Mouse (Mus musculus): ENCODE results near the gene Patj.

Gene Patj

GRCm38 (mm10) chr4:98635140-98635837, 239.7 kb downstream of the Patj start:
- in situ Hi-C loops (cut with MboI, MseI): loop anchor here (5.0 to 25.0 kb wide), 3 partner anchors 60 to 1252 kb away; no protein-coding TSS in a partner anchor

- in situ Hi-C loops (cut with MboI, MseI): loop anchor here (5.0 to 25.0 kb wide), 3 partner anchors 56 to 1249 kb away; no protein-coding TSS in a partner anchor
These were observed 243.1 kb downstream of the Patj start for GRCm38 (mm10) chr4:98638731-98639130.

GRCm38 (mm10) chr4:98653650-98654049, 258.1 kb downstream of the Patj start:
- in situ Hi-C loops (cut with MboI, MseI): no loop called here

- in situ Hi-C loops (cut with MboI, MseI): no loop called here
These were observed 258.8 kb downstream of the Patj start for GRCm38 (mm10) chr4:98654419-98654821.

- in situ Hi-C loops (cut with MboI, MseI): no loop called here
These were observed 261.2 kb downstream of the Patj start for GRCm38 (mm10) chr4:98656759-98657158.

- in situ Hi-C loops (cut with MboI, MseI): no loop called here
These were observed 263.4 kb downstream of the Patj start for GRCm38 (mm10) chr4:98659032-98659431.

- in situ Hi-C loops (cut with MboI, MseI): no loop called here
These were observed 264.9 kb downstream of the Patj start for GRCm38 (mm10) chr4:98660534-98660933.

GRCm38 (mm10) chr4:98665884-98666283, 270.3 kb downstream of the Patj start:
- in situ Hi-C loops (cut with MboI, MseI): no loop called here

- in situ Hi-C loops (cut with MboI, MseI): no loop called here
These were observed 270.9 kb downstream of the Patj start for GRCm38 (mm10) chr4:98666451-98666850.

- in situ Hi-C loops (cut with MboI, MseI): no loop called here
These were observed 271.4 kb downstream of the Patj start for GRCm38 (mm10) chr4:98667009-98667408.

- in situ Hi-C loops (cut with MboI, MseI): loop anchor here in 1 of 2 experiments (25.0 kb wide), 1 partner anchor 315 kb away; no protein-coding TSS in a partner anchor
These were observed 281.9 kb downstream of the Patj start for GRCm38 (mm10) chr4:98677506-98677905.

- in situ Hi-C loops (cut with MboI, MseI): loop anchor here in 1 of 2 experiments (25.0 kb wide), 1 partner anchor 324 kb away; no protein-coding TSS in a partner anchor
These were observed 291.2 kb downstream of the Patj start for GRCm38 (mm10) chr4:98686678-98687267.

GRCm38 (mm10) chr4:98688116-98688515, 292.5 kb downstream of the Patj start:
- in situ Hi-C loops (cut with MboI, MseI): loop anchor here in 1 of 2 experiments (25.0 kb wide), 1 partner anchor 326 kb away; no protein-coding TSS in a partner anchor

- in situ Hi-C loops (cut with MboI, MseI): loop anchor here in 1 of 2 experiments (25.0 kb wide), 1 partner anchor 326 kb away; no protein-coding TSS in a partner anchor
These were observed 292.9 kb downstream of the Patj start for GRCm38 (mm10) chr4:98688520-98688919.

- in situ Hi-C loops (cut with MboI, MseI): loop anchor here in 1 of 2 experiments (5.0 to 25.0 kb wide), 3 partner anchors 55 to 328 kb away; no protein-coding TSS in a partner anchor
These were observed 294.4 kb downstream of the Patj start for GRCm38 (mm10) chr4:98689988-98690387.

GRCm38 (mm10) chr4:98693465-98694185, 298.0 kb downstream of the Patj start:
- in situ Hi-C loops (cut with MboI, MseI): loop anchor here in 1 of 2 experiments (5.0 to 25.0 kb wide), 3 partner anchors 59 to 331 kb away; no protein-coding TSS in a partner anchor

GRCm38 (mm10) chr4:98697932-98698331, 302.3 kb downstream of the Patj start:
- in situ Hi-C loops (cut with MboI, MseI): loop anchor here in 1 of 2 experiments (10.0 to 25.0 kb wide), 2 partner anchors 63 to 336 kb away; no protein-coding TSS in a partner anchor

GRCm38 (mm10) chr4:98698921-98699320, 303.3 kb downstream of the Patj start:
- in situ Hi-C loops (cut with MboI, MseI): loop anchor here in 1 of 2 experiments (10.0 to 25.0 kb wide), 2 partner anchors 64 to 337 kb away; no protein-coding TSS in a partner anchor

GRCm38 (mm10) chr4:98700156-98700555, 304.6 kb downstream of the Patj start:
- in situ Hi-C loops (cut with MboI, MseI): loop anchor here in 1 of 2 experiments (25.0 kb wide), 2 partner anchors 188 to 363 kb away; no protein-coding TSS in a partner anchor

GRCm38 (mm10) chr4:98702201-98702894, 306.8 kb downstream of the Patj start:
- in situ Hi-C loops (cut with MboI, MseI): loop anchor here in 1 of 2 experiments (25.0 kb wide), 2 partner anchors 190 to 365 kb away; no protein-coding TSS in a partner anchor

- in situ Hi-C loops (cut with MboI, MseI): loop anchor here in 1 of 2 experiments (5.0 to 25.0 kb wide), 4 partner anchors 74 to 1734 kb away; no protein-coding TSS in a partner anchor
These were observed 315.3 kb downstream of the Patj start for GRCm38 (mm10) chr4:98710891-98711290.
